Mouse (Mus musculus) intestine, embryonic 16.5 days (tissue): Measurements from ENCODE around the gene Fat1. TPM values are rescaled to one million over a fixed set of nuclear protein-coding genes. Genes with fewer than 3 reads are reported as not detected.

Source experiments
- ATAC-seq: fragments of 200-750 bp; cut with Nextera tagmentation; 2 replicates; pipeline ENCODE4 v1.8.0; 2017; ENCODE audit warnings: moderate TSS enrichment, moderate library complexity
- H3K27ac ChIP-seq: fragments of 300-500 bp; sonication (generic); 2 replicates; pipeline ENCODE4 v1.5.1; 2014; ENCODE audit warnings: mild to moderate bottlenecking, low read length
- H3K27me3 ChIP-seq: fragments of 300-500 bp; sonication (generic); replicated peaks from 2 replicates; pipeline ENCODE4 v1.6.1; 2014; ENCODE audit warnings: low read length, control low read depth, mixed read lengths; ENCODE audit not compliant: control insufficient read depth, insufficient read depth
- H3K36me3 ChIP-seq: fragments of 300-500 bp; sonication (generic); 2 replicates; pipeline ENCODE4 v1.6.1; 2014; ENCODE audit warnings: low read length, control low read depth; ENCODE audit not compliant: control insufficient read depth, insufficient read depth
- H3K4me1 ChIP-seq: fragments of 300-500 bp; sonication (generic); 2 replicates; pipeline ENCODE4 v1.6.1; 2014; ENCODE audit warnings: low read length, control low read depth, mixed read lengths; ENCODE audit not compliant: control insufficient read depth, insufficient read depth
- H3K4me2 ChIP-seq: fragments of 300-500 bp; sonication (generic); 2 replicates; pipeline ENCODE4 v1.6.1; 2014; ENCODE audit warnings: low read depth, low read length, control low read depth
- H3K4me3 ChIP-seq: fragments of 300-500 bp; sonication (generic); 2 replicates; pipeline ENCODE4 v1.5.1; 2014; ENCODE audit warnings: mild to moderate bottlenecking, low read length
- H3K9ac ChIP-seq: fragments of 300-500 bp; sonication (generic); 2 replicates; pipeline ENCODE4 v1.6.1; 2014; ENCODE audit warnings: low read depth, low read length
- H3K9me3 ChIP-seq: fragments of 300-500 bp; sonication (generic); 2 replicates; pipeline ENCODE4 v1.6.1; 2016; ENCODE audit warnings: low read length, control low read depth; ENCODE audit not compliant: control insufficient read depth
- WGBS: fragments of 180-500 bp; shearing (Covaris S2); extraction: QIAGEN DNeasy Blood & Tissue Kit; methylation state at CpG from one replicate; pipeline ENCODE4 v1.1.7; 2014; 5-methylcytosine and 5-hydroxymethylcytosine counted together
- polyA plus RNA-seq: library from polyadenylated mRNA; unstranded; fragments of >200 nt; fragmentation: Nextera tagmentation; extraction: Ambion mirVana; gene quantifications from 2 replicates; pipeline ENCODE4 v1.2.1, GENCODE M21; 2015

The Fat1 gene
- polyA plus RNA-seq, 1 experiment from 2014 or later: 10.8 TPM

- 24% methylated on average over 9 of the region's 9 CpGs for WGBS
- Histone ChIP-seq H3K4me1 (peaks cover 38% of the 10 kb centered on the region), H3K4me2 (peak overlapping the region; percentile 19), H3K27me3 (no peaks in the 10 kb centered on the region), H3K9me3 (no peaks in the 10 kb centered on the region), H3K27ac (peak overlapping the region; percentile 69), H3K36me3 (no peaks in the 10 kb centered on the region), H3K9ac (no peak overlapping the region), H3K4me3 (no peak overlapping the region)
- ATAC-seq: peak; percentile 77
These were observed 39.9 kb downstream of the Fat1 start for GRCm38 (mm10) chr8:44975113-44975512.

DNA sequence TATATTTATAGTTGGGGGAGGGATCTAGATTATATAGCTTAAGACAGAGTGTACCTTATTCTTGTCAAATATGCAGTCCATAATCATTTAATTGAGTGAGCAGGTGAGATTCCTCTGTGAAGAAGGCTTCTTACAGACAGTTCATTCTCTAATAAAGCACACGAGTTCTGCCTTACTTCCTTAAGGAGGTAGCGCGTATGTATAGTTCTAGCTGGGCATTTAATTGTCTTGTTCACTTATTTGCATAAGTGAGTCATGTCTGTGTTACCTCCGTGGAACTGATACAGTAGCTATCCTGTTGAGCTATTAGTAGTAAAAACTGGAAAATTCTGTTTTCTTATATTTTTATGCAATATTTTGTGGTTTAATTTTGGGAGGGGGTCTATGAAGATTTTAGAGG, 40.4 kb downstream of the Fat1 start:
- Histone ChIP-seq H3K4me1 (peaks cover 38% of the 10 kb centered on the region), H3K9ac (no peak overlapping the region), H3K27ac (peak overlapping the region; percentile 69), H3K4me2 (no peak overlapping the region), H3K27me3 (no peaks in the 10 kb centered on the region), H3K36me3 (no peaks in the 10 kb centered on the region), H3K9me3 (no peaks in the 10 kb centered on the region), H3K4me3 (no peak overlapping the region)
- WGBS: 47% methylated on average over 4 of the region's 4 CpGs
- peak; percentile 34 for ATAC-seq

- Histone ChIP-seq H3K9ac (no peak overlapping the region), H3K27me3 (no peaks in the 10 kb centered on the region), H3K4me3 (no peak overlapping the region), H3K4me1 (peaks cover 35% of the 10 kb centered on the region), H3K36me3 (no peaks in the 10 kb centered on the region), H3K9me3 (no peaks in the 10 kb centered on the region), H3K4me2 (no peak overlapping the region), H3K27ac (peak overlapping the region; percentile 67)
- WGBS: 64% methylated on average over 9 of the region's 9 CpGs
- no peak for ATAC-seq
These were observed 43.4 kb downstream of the Fat1 start for GRCm38 (mm10) chr8:44978622-44979021.

GRCm38 (mm10) chr8:44979245-44979644, 44.0 kb downstream of the Fat1 start:
- Histone ChIP-seq H3K4me2 (no peak overlapping the region), H3K36me3 (no peaks in the 10 kb centered on the region), H3K27ac (peak overlapping the region; percentile 67), H3K9me3 (no peaks in the 10 kb centered on the region), H3K4me1 (peaks cover 35% of the 10 kb centered on the region), H3K27me3 (no peaks in the 10 kb centered on the region), H3K4me3 (no peak overlapping the region), H3K9ac (no peak overlapping the region)
- no peak for ATAC-seq
- 35% methylated on average over 6 of the region's 6 CpGs for WGBS

- Histone ChIP-seq H3K4me2 (0 out of 2 replicates have a peak overlapping the region, but pooled peaks have one; percentile 15), H3K9ac (no peak overlapping the region), H3K4me3 (no peak overlapping the region), H3K27me3 (no peaks in the 10 kb centered on the region), H3K36me3 (no peaks in the 10 kb centered on the region), H3K27ac (peak overlapping the region; percentile 77), H3K9me3 (no peaks in the 10 kb centered on the region), H3K4me1 (peaks cover 31% of the 10 kb centered on the region)
- WGBS: 47% methylated on average over 12 of the region's 12 CpGs
- ATAC-seq: peak; percentile 73
These were observed 44.8 kb downstream of the Fat1 start for GRCm38 (mm10) chr8:44980030-44980429.

- no peak overlapping the region for H3K9ac ChIP-seq
- ATAC-seq: peak; percentile 56
- no peaks in the 10 kb centered on the region for H3K36me3 ChIP-seq
- H3K9me3 ChIP-seq: no peaks in the 10 kb centered on the region
- peaks cover 6% of the 10 kb centered on the region for H3K4me1 ChIP-seq
- 32% methylated on average over 10 of the region's 10 CpGs for WGBS
- H3K27ac ChIP-seq: no peak overlapping the region
- no peak overlapping the region for H3K4me3 ChIP-seq
- H3K4me2 ChIP-seq: no peak overlapping the region
- no peaks in the 10 kb centered on the region for H3K27me3 ChIP-seq
These were observed 50.4 kb downstream of the Fat1 start for GRCm38 (mm10) chr8:44985326-44986288.

GRCm38 (mm10) chr8:44991700-44992487, 56.6 kb downstream of the Fat1 start:
- H3K36me3 ChIP-seq: no peaks in the 10 kb centered on the region
- H3K27me3 ChIP-seq: no peaks in the 10 kb centered on the region
- no peak for ATAC-seq
- H3K4me1 ChIP-seq: peaks cover 32% of the 10 kb centered on the region
- H3K9me3 ChIP-seq: no peaks in the 10 kb centered on the region
- no peak overlapping the region for H3K4me3 ChIP-seq
- WGBS: 56% methylated on average over 21 of the region's 21 CpGs
- H3K9ac ChIP-seq: no peak overlapping the region
- H3K27ac ChIP-seq: no peak overlapping the region
- no peak overlapping the region for H3K4me2 ChIP-seq

GRCm38 (mm10) chr8:44992664-44993063, 57.4 kb downstream of the Fat1 start:
- Histone ChIP-seq H3K9me3 (no peaks in the 10 kb centered on the region), H3K27me3 (no peaks in the 10 kb centered on the region), H3K4me1 (peaks cover 35% of the 10 kb centered on the region), H3K9ac (no peak overlapping the region), H3K36me3 (no peaks in the 10 kb centered on the region), H3K4me2 (no peak overlapping the region), H3K27ac (no peak overlapping the region), H3K4me3 (no peak overlapping the region)
- 53% methylated on average over 6 of the region's 6 CpGs for WGBS
- no peak for ATAC-seq

- Histone ChIP-seq H3K27me3 (no peaks in the 10 kb centered on the region), H3K4me2 (no peak overlapping the region), H3K27ac (no peak overlapping the region), H3K36me3 (no peaks in the 10 kb centered on the region), H3K9ac (no peak overlapping the region), H3K4me1 (peaks cover 39% of the 10 kb centered on the region), H3K4me3 (no peak overlapping the region), H3K9me3 (no peaks in the 10 kb centered on the region)
- ATAC-seq: no peak
- WGBS: 48% methylated on average over 4 of the region's 4 CpGs
These were observed 58.1 kb downstream of the Fat1 start for GRCm38 (mm10) chr8:44993376-44993775.
